Mouse (Mus musculus) bone marrow, adult 2 months (tissue): ENCODE data around the gene Fam166a.

Experiments
- CTCF ChIP-seq: fragments of 200-500 bp; IDR thresholded peaks from 2 replicates; pipeline ENCODE4 v1.5.1; 2011; ENCODE audit warnings: low read length, control low read depth; ENCODE audit not compliant: control insufficient read depth, insufficient read depth
- POLR2A ChIP-seq: fragments of 200-500 bp; IDR thresholded peaks from 2 replicates; pipeline ENCODE4 v1.6.1; 2011; ENCODE audit warnings: low read depth, mild to moderate bottlenecking, control low read depth, low read length, borderline replicate concordance; ENCODE audit not compliant: control insufficient read depth

DNA sequence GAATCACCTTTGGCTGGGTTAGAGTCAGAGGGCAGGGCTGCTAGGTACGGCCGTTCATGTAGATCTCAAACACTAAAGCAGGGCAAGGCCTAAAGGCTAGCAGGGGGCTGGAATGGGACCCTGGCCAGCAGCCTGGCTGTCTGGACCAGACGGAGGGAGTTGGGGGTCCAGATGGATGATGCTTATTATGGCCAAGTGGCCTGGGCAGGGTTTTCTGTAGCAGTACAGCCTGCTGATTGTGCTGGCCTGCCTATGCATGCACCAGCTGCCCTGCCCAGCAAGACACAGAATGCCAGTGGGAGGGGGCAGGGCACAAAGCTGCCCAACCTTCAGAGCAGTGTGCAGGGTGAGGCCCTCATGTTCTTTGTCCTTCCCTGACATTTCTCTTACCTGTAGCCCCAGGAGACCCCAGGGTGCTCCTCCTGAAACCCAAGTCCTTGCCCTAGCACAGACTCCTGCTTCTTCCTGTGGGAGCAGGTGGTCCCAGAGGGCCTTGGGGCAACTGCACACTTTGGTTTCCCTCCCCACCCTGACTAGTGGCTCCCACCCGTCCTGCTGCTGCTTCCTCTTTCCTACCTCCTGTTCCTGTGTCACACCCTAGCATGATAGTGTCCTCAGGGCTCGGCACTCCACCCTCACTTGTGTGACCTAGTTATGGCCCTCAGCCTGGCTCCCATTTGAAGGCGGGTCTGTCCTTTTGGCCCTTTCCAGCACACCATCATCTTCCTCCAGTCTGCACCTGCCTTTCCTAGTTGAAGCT, 47.5 kb downstream of the Fam166a start:
- TF ChIP-seq CTCF, result no peak
- TF ChIP-seq POLR2A, result no peak
